Mouse (Mus musculus) central nervous system, embryonic 14 days (tissue): ENCODE results near the gene Dmgdh. TPM values are rescaled to one million over a fixed set of nuclear protein-coding genes. Genes with fewer than 3 reads are reported as not detected.

Source experiments
- polyA plus RNA-seq: library from polyadenylated mRNA; depleted of rRNA; stranded (reverse); fragments of >200 nt; gene quantifications from 2 replicates; pipeline ENCODE4 v1.2.3, GENCODE M21; 2012; rRNA removed

The Dmgdh gene
- 0.11 and 0.16 TPM in 2 replicates for polyA plus RNA-seq

DNA sequence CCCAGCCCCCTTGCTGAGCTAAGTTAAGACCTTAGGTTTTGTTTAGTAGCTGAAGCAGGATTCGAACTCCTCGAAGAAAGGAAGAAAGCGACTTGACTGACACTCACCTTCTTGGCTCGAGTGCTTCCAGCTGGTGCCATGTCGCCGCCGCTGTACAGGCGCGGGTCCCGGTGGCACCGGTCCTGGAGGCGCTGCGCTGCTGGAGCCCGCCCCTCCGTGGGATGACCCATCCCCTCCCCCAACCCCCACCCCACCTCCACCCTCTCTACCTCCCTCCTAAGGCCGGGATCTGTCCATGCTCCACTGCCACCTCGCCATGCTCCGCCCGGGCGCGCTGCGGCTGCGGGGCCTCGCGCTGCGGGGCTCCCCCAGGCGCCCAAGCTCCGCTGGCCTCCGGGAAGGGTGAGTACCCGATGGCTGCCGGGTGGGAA is at the start of gene Dmgdh, which contains the start of gene Bhmt2:
TSS of gene Dmgdh (plus strand) at position 303 of the 431 bp plus-strand sequence.
TSS of gene Bhmt2 (minus strand) at position 172 of the 431 bp plus-strand sequence.

DNA sequence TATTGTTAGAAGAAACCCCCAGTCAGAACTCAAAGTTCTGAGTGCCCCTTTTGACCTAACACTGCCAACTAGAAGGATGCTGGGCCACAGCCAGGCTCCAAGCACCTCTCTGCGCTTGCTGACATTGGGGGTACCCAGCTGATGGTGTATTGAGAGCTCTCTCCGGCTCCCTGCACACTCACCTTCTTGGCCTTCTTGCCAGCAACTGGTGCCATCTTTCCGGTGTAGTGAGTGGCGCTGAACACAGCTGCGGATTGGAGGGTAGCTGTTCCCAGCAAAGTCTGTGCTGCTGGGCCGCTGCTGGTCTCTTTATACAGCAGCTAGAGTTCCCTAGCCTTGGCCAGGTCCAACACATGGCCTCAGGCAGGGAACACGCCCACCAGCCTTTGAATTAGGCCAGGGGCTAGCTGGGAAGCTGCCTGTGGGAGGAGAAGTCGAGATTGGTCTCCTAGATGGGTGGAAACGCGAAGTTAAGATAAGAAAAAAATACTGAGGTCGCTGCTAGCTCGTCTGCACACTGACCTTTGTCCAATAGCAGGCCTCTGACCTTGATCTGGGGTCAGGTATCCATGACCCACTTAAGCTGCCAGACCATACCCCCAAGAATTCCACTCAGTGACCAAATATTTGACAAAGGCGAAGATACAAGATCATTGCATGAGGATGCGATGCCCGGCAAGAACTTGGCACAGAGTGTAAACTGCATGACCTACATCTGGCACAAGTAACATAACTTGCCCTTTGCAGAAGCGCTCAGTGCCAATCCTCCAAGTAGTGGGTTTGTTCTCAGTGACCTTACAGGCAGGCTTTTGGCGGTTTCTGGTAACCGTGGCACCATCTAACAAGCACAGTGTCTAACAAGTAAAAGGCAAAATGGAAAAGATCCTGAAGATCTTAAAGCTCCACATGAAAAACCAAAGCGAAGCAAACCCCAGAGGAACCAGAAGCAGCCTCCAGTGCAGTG is 36.7 kb upstream of the Dmgdh start, which contains the start of gene Bhmt:
TSS of gene Bhmt (minus strand) at position 680 of the 964 bp plus-strand sequence.

GRCm38 (mm10) chr13:93771588-93772278 is 97.5 kb downstream of the Dmgdh start, which contains the start of gene Arsb:
TSS of gene Arsb (plus strand) at chr13:93771630.

Other genes starting within 250 kb of the Dmgdh start
- gene Jmy, start 174.6 kb upstream of the Dmgdh start, polyA plus RNA-seq: 9.6 and 10.5 TPM in 2 replicates
- 0.12 and 0.24 TPM in 2 replicates for gene Bhmt, start 36.5 kb upstream of the Dmgdh start, polyA plus RNA-seq
- 0.07 and 0.09 TPM in 2 replicates for gene Bhmt2, start 131 bp upstream of the Dmgdh start, polyA plus RNA-seq
- gene Arsb, start 97.2 kb downstream of the Dmgdh start, polyA plus RNA-seq: 16.5 and 21.0 TPM in 2 replicates